Mouse (Mus musculus): ENCODE results near the gene Prkd2.

Prkd2 gene

DNA sequence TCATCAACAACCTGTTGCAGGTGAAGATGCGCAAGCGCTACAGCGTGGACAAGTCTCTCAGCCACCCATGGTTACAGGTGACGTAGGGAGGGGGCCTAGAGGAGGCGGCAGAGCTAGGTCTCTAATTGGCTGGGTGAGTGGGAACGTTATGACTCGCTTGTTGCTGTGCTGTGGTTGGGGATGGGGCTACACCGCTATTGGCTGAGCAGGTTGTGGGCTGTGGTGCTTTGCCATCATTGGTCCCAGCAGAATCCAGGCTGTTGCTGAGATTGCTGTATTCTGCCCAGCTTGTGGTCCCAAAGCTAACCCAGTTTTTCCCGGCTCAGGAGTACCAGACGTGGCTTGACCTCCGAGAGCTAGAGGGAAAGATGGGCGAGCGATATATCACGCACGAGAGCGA is 26.8 kb downstream of the Prkd2 start:
- DNase-seq (ENCODE audit: low read depth) = no peak

DNA sequence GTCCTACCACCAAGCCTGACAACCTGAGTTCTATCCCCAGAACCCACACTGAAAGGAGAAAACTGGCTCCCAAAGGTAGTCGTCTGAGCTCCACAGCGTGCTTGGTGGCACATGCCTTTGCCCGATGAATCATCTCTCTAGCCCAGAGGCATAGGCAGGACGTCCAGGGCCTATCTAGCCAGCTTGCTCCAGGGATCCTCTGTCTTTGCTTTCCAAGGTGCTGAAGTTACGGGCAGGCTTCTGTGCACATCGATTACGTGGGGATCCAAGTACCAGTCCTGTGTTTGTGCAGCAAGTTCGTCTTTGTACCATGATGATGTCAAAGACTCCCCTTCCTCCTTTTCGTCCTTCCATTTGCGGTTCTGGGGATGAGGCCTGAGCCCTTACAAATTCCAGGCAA is 28.9 kb downstream of the Prkd2 start:
- DNase-seq (ENCODE audit: low read depth) = no peak

DNA sequence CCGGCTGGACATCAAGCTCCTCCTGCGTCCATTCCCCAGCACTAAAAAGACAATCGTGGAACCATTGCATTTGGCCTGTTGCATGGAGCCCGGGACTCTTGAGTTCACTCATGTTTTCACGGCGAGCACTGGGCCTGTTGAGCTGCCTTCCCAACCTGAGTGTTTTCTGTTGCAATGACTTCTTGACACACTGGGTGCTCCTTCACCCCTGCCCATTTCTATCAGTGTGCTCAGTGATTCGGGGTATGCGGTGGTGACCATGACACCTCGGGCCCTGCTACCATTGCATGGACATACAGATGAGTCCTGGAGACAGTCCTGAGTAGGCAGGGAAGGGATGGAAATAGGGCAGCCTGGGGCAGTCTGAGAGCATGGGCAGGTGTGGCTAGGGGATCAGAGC is 29.8 kb downstream of the Prkd2 start:
- no peak for DNase-seq (ENCODE audit: low read depth)

DNA sequence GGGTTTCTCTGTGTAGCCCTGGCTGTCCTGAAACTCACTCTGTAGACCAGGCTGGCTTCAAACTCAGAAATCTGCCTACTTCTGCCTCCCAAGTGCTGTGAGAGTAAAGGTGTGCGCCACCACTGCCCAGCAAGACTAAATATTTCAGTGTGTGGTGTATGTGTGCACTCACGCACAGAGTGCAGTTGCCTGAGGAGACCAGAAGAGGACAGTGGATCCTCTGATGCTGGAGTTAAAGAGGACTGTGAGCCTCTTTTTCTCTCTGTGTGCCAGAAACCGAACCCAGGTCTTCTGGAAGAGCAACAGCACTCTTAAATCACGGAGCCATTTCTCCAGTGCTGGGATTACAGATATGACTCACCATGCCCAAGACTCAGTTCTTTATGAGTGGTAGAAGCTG is 30.7 kb downstream of the Prkd2 start:
- DNase-seq (ENCODE audit: low read depth) = no peak

DNA sequence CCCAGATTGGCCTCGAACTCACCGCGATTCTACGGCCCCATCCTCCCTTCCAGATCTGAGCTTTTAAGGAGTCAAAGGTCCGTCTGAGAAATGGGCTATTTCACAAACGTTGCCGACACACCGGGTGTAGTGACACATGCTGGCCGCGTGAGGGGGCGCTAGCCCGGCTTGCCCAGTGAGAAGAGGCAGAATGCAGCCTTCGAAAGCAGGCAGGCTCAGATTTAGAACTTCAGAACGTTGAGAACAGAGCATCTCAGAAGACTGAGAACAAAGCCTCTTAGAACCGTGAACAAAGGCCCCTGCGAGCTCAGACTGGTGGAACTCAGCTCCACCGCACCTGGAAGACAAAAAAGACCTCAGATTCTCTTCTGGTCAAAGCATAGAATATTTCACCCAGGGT is 31.5 kb downstream of the Prkd2 start:
- peak; percentile 71 for DNase-seq (ENCODE audit: low read depth)

DNA sequence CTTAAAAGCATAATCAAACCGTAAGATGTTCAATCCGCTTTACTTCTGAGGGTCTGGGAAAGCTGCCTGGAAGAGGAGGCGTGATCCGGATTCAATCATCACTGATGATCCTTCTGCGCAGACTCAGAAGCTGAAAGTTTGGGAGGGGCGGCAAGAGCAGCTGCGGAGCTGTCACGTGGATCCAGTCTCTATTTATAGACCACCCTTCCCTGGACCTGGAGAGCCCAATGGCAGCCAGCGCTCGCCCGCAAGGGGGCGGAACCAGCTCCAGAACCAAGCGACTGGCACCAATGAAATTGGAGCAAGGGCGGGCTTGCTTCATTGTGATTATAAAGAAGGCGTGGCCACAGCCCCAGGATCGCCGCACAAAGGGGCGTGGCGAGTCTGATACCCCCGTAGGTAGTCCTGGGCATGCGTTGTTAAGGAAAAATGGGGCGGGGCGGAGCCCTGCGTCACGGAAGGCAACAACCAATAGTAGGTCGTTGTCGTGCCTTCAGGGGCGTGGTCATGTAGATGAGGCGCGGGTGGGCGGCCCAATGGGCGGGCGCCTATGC is 32.1 kb downstream of the Prkd2 start:
- DNase-seq (ENCODE audit: low read depth) = peak; percentile 100

DNA sequence AGATGAGACGGTGACA is 32.4 kb downstream of the Prkd2 start, which contains the start of gene Dact3:
Gene Dact3, plus strand, starts transcription at position 8 of the 16 bp plus-strand sequence.
- DNase-seq (ENCODE audit: low read depth) = no peak

DNA sequence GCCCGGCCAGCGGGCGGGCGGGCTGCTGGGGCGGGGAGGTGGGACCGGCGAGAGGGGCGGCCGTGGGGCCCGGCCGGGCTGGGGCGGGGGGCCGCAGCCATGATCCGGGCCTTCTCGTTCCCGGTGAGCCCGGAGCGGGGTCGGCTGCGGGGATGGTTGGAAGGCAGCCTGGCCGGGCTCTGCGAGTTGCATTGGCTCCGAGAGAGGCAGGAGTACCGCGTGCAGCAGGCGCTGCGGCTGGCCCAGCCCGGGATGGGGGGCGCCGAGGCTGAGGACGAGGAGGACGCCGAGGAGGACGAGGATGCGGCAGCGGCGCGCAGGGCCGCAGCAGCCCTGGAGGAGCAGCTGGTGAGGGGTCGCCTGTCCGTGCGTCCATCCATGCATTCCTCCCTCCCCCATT is 32.6 kb downstream of the Prkd2 start:
- DNase-seq (ENCODE audit: low read depth) = no peak

DNA sequence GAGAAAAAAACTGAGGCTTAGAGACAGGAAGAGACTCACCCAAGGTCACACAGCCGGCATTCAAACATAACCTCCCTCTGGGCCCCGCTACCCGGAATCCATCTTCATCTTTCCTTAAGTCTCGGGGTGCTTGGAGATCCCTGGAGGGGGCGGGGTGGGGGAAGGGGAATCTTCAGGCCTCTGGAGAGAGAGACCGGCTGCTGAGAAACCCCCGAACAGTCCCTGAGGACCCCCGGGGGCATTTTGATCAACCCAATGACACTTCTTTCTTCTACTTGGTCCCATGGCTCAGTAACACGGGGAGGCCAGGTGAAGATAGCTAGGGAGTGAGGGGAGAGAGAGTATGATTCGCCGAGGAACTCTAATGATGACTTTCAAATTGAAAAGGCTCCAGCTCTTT is 33.3 kb downstream of the Prkd2 start:
- no peak for DNase-seq (ENCODE audit: low read depth)

DNA sequence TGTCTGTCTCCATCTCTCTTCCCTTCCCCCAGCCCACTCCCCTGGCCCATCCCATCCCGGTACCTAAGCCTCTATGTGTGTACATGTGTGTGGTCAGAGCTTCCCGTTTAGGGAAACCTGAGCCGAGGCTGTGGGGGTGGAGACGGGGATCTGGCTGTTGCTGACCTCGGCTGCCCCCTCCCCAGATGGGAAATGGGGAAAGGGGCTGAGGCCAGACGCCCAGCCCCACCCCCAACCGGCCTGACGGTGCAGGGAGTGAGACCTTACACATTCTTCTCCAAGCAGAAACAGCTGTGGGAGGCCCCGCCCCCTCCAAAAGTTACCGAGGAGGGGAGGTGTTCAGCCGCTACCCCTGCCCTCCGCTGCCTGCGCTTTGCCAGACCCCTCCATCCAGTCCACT is 33.9 kb downstream of the Prkd2 start:
- no peak for DNase-seq (ENCODE audit: low read depth)

DNA sequence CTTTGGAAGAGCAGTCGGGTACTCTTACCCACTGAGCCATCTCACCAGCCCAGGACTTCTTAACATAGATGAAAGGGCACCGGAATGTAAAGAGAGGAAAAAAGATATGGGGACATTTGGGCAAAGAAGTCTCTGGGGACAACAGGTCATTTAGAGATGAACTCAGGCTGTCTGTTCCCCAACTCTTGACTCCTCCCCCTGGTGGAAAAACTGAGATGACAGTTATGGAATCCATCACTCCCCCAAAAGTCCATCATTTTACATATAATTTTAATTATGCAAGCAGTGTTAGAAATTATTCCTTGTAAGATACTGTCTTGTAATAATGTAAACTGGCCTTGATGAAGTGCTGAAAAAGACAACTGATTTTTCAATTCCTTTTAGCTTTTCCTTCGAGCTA is 35.0 kb downstream of the Prkd2 start:
- DNase-seq (ENCODE audit: low read depth) = no peak

DNA sequence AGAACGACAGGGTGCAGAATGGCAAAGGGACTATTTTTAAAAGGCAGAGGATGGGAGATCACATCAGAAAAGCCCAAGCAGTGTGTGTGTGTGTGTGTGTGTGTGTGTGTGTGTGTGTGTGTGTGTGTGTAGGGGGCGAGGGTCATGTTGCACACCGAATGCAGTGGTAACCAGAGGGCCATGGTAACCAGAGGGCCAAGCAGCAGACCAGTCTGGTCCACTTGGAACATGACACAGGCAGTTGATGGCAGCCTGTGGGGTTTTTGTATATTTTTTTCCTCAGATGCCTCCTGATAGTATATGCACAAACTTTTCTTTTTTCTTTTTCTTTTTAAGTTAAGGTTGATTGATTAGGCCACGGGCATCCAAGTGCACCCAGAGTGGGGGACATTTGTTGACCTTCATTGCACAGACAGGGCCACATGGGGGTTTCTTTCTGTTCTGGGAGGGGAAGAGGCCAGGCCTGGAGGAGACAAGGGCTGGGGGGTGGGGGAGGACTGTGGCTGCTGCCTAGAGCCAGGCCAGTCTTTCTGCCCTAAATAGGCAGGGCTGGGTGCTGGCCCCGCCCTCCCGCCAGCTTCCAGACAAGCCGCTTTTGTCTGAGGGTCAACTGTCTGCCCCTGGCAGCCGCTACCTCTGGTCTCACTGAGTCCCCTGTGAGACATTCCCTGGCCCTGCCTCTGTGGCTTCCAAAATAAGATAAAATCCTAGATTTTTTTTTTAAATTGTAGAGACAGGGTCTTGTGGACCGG is 37.3 kb downstream of the Prkd2 start:
- DNase-seq (ENCODE audit: low read depth) = peak; percentile 90

DNA sequence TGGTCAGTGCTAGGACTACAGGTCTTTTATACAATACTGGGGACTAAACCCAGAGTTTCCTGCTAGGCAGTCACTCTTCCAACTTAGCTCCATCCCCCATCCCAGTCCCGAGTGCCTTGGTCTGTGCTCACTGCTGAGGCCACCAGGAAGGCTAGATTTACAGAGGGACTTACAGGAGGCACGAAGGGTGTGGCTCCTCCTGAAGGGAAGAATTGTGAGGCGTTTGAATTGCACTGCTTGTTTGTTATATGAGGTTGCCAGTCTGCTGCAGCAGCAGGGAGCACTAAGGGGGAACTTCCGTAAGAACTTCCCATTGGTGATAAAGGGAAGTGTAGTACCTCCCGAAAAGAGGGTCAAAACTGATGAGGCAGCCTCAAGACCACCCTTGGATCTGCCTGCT is 37.9 kb downstream of the Prkd2 start:
- DNase-seq (ENCODE audit: low read depth) = no peak

DNA sequence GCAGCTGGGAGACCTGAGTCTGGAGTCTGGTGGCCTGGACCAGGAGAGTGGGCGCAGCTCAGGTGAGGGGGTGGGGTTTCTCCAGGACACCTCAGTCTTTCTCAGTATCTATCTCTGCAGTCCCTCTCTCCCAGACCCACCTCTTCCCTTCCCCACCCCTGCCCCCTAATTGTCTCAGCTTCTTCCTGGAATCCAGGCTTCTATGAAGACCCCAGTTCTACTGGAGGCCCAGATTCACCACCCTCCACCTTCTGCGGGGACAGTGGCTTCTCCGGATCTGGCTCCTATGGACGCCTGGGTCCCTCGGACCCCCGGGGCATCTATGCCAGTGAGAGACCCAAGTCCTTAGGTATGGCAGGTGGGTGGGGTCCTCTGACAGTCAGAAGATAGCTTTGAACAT is 40.5 kb downstream of the Prkd2 start:
- DNase-seq (ENCODE audit: low read depth) = no peak

DNA sequence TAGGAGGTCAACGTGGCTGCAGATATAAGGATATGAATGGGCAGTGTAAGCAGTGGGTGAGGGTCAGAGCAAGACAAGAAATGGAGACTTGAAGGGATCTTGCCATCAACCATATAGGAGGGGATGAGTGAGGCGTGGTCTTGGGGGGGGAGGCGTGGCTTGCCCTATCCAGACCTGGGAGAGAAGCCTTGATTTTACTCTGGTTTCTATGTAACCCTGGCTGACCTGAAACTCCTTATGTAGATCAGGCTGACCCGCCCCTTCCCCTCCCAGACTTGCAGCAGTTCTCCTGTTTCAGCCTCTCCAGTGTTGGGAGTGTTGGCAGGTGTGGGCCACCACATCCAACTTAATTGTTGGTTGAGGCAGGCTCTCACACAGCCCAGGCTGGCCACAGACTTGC is 41.6 kb downstream of the Prkd2 start:
- DNase-seq (ENCODE audit: low read depth) = no peak

DNA sequence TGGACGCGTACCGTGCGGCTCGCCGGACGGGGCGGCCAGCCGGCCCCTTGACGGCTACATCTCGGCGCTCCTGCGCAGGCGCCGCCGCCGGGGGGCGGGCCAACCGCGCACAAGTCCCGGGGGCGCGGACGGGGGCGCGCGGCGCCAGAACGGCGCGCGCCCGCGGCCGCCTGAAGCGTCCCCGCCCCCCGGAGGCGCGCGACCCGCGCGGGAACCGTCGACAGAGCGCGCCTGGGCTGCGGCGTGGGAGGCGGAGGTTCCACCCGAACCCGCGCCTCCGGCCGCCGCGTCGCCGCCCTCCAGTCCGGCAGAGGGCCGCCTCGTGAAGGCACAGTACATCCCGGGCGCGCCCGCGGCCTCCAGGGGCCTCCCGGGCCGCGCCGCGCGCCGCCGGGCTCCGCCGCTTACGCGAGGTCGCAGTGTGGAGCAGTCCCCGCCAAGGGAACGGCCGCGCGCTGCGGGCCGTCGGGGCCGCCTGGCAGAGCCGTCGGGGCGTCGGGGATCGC is 42.6 kb downstream of the Prkd2 start:
- DNase-seq (ENCODE audit: low read depth) = no peak

DNA sequence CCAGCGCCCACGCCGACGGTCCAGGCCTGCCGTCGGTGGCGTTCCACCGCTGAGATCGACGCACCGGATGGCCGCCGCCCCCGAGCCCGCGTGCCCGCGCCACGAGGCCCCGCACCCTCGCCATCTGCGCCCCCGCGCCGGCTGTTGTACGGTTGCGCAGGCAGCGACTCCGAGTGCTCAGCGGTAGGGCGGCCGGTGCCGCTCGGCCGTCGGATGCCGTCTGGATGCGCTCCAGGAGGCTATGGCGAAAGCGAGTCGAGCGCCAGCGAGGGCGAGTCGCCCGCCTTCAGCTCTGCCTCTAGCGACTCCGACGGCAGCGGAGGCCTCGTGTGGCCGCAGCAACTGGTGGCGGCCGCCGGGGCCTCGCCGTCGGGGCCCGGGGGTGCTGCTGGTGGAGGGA is 43.2 kb downstream of the Prkd2 start:
- DNase-seq (ENCODE audit: low read depth) = no peak

DNA sequence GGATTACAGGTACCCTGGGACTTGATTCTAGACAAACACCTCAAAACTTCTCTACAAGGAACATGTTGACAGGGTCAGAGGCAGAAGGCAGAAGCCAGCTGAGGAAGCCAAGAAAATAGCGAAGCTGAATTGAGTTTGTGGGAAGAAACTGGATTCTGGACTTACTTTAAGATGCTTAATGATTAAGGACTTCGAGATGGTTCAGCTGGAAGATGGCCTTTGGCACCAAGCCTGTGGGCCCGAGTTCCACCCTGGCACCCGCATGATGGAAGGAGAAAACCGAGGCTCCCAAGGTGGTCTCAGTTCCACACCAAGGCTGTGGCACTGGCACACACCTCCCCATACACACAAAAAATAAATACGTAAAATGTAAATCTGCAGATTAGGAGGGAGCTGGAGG is 47.8 kb downstream of the Prkd2 start:
- no peak for DNase-seq (ENCODE audit: low read depth)

DNA sequence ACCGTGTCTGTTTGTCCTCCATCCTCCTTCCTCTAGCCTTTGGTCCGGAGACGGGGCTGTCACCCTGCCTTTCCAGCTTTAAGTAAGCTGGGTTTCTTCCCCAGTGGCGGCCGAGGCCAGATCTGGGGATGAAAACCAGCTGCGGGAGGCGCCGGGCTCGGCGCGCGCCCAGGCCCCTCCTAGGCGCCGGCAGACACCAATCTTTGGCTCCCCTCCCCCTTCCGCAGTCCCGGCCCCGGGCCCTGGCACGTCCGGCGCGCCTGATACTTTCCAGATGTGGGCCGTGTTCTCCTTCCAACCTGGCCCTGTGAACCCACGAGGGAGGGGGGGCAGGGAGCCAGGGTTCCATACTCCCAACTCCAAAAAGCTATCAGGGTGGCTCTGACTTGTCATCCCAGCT is 48.2 kb downstream of the Prkd2 start:
- peak; percentile 94 for DNase-seq (ENCODE audit: low read depth)

DNA sequence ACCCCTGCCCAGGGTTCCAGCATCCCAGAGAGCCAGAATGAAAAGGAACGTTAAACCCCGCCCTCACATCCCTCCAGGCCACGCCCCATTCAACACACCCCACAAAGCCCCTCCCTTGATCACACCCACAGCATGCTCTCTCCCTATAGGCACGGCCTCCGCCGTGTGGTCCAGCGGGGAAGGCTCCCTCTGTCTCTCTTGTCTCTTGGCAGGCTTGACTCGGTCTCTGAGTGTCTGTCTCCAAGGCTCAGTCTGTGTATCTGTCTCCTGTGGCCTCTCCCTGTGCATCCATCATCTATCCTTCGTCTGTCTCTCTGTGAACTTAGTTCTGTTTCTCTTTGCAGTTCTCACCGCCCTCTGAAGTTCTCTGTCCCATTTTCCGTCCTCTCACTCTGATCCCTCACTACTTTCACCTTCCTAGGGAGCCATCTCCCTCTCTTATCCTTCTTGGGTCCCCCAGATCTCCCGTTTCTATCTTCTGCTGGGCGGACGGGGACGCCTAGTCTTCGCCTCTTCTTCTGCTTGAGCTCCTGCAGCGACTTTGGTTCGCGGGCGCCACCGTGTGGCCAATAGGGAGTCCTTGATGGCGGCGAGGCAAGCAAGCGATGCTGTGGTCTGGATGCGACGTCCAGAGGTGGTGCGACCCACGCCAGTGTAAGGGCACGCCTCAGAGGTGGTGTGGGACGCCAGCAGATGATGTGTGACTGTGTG is 49.1 kb downstream of the Prkd2 start, which contains the start of gene Gng8:
Gene Gng8, plus strand, starts transcription at position 146 of the 711 bp plus-strand sequence.
- no peak for DNase-seq (ENCODE audit: low read depth)

DNA sequence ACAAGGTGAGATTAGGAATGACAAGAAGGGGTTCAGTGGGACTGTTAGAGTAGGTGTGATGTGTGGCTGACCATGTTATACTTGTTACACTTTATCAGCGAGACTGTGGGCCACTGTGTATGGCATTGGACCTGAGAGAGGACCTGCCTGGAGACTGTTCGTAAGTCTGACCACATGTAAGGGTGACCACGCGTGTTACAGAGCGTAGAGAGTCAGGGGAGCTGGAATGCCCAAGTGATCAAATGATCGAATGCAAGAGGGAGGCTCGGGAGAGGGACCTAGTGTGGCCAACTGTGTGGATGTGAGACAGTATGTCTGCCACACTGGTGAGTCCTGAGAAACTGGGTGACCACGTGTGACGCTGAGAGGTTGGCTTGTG is 49.6 kb downstream of the Prkd2 start:
- DNase-seq (ENCODE audit: low read depth) = no peak

DNA sequence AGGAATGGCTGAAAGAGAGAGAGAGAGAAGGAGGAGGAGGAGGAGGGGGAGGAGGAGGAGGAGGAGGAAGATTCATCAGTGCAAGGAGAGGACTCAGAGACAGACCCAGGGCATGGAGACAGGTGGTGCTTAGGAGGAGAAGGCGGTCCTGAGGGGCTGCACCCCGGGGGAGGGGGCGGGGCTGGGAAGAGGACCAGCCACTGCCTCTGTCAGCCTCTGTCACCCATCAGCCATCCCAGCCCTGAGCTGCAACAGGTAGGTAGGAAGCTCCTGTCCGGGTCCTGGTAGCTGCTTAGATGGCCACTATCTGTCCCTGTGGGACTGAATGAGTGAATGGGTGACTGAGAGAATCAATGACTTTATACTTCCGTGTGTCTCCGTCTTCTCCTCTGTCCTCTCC is 50.9 kb downstream of the Prkd2 start:
- no peak for DNase-seq (ENCODE audit: low read depth)

DNA sequence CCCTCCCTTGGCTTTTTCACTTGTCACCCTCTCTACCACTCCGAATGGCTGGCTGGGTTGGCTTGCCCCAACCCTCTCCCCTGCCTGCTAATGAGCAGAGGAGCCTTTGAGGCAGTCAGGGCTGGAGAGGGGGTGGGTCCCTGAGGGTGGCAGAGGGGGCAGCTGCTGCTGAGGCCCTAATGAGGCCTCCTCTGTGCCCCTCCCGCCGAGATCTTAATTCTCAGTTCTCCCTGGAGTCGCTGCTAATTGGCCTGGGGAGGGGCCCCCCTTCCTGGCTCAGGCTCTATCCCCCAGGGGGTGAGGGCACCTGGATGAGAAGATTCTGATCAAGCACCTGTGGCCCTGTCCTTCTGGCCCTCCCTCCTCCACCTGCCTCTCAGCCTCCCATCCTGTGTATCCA is 51.6 kb downstream of the Prkd2 start:
- no peak for DNase-seq (ENCODE audit: low read depth)

DNA sequence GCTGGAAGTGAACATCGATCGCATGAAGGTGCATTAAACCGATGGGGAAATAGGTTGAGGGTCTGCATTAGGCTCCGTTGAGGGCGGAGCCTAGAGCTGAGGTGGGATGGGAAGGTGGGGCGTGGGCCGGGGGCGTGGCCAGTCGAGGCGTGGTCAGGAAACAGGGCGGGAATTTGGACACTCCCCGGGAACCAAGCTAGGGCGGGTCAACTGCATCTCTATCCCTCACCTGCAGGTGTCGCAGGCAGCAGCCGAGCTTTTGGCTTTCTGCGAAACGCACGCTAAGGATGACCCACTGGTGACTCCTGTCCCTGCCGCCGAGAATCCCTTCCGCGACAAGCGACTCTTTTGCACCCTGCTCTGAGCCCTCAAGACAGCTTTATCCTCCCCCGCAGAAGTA is 52.3 kb downstream of the Prkd2 start:
- DNase-seq (ENCODE audit: low read depth) = no peak

Measured in fibroblast of lung, adult 2 months (primary cell).